Mouse (Mus musculus) erythroblast, embryonic 14.5 days (primary cell): ENCODE results near the gene Itga9. TPM values are rescaled to one million over a fixed set of nuclear protein-coding genes. Genes with fewer than 3 reads are reported as not detected.

ENCODE experiments used
- H3K27me3 ChIP-seq: 2 replicates; pipeline ENCODE4 v1.6.1; 2012; ENCODE audit warnings: inconsistent platforms; ENCODE audit not compliant: control insufficient read depth
- H3K36me3 ChIP-seq: 2 replicates; pipeline ENCODE4 v1.6.1; 2012; ENCODE audit warnings: mild to moderate bottlenecking, inconsistent platforms; ENCODE audit not compliant: control insufficient read depth
- H3K4me1 ChIP-seq: 2 replicates; pipeline ENCODE4 v1.6.1; 2012; ENCODE audit warnings: inconsistent platforms; ENCODE audit not compliant: control insufficient read depth
- H3K4me3 ChIP-seq: replicated peaks from 2 replicates; pipeline ENCODE3; 2012; ENCODE audit warnings: moderate library complexity, mild to moderate bottlenecking, inconsistent platforms
- H3K9me3 ChIP-seq: 2 replicates; pipeline ENCODE4 v1.6.1; 2012; ENCODE audit warnings: low read length, inconsistent platforms, mixed read lengths; ENCODE audit not compliant: control insufficient read depth
- GATA1 ChIP-seq: IDR thresholded peaks from 2 replicates; pipeline ENCODE4 v1.6.1; 2012; ENCODE audit warnings: low read length, inconsistent platforms, mixed read lengths
- TAL1 ChIP-seq: IDR thresholded peaks from 3 replicates; pipeline ENCODE4 v1.6.1; 2012; ENCODE audit warnings: low read length, inconsistent platforms, mixed read lengths
- polyA plus RNA-seq: library from polyadenylated mRNA; stranded (reverse); fragments of >175 nt; gene quantifications from 2 replicates; pipeline ENCODE4 v1.2.3, GENCODE M21; 2012

Gene Itga9
- polyA plus RNA-seq, 1 experiment: under 0.01 TPM

DNA sequence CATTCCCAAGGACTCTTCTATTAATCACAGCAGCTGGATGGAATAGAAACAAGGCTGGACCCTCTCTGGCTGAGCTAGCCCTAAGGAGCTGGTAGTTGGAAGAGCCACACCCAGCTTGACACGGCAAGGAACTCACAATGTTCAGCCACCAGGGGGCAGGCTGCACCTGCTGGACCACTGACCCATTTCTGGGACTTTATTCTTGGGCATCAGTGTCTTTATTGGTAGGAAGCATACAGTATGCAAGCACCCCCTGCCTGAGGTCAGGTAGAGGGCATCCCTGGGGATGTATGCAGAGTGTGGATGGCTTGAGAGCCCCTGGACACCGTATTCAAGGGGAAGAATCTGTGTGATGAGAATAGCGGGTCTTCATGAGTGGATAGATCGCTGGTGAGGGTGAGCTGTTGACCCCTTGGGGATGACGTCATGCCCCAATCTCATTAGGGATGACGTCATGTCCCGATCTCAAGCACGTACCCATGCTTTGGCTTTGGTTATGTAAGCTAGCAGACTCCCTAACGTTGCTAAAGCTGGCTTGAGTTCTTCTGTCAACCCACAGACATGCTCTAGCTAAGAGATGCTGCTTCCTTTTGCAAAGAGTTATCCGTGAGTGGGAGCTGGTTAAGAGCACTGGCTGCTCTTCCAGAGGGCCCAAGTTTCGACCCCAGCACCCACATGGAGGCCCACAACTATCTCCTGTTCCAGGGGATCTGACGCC is 314.5 kb downstream of the Itga9 start:
- Histone ChIP-seq H3K27me3 (peaks cover 10% of the 10 kb centered on the region), H3K4me1 (peaks cover 16% of the 10 kb centered on the region), H3K9me3 (no peaks in the 10 kb centered on the region), H3K4me3 (no peak overlapping the region), H3K36me3 (no peaks in the 10 kb centered on the region)
- no peak for TF ChIP-seq GATA1

DNA sequence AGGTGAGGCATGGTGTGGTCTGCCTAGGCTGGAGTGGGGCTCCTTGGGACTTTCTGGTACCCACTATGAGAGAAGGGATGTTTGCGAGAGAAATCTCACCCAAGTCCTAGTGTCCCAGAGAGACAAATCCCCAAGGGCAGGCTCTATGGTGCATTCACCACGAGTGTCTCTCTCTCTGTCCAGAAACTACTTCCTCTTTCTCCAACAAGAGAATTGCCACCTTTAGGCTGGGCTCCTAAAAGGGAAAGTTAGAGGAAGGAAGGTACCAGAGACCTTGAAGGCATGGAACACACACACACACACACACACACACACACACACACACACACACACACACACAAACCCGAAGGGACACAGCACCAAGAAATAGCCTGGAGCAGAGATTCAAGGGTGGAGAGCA is 315.4 kb downstream of the Itga9 start:
- TF ChIP-seq TAL1 (no peak), GATA1 (no peak)
- H3K36me3 ChIP-seq: no peaks in the 10 kb centered on the region
- H3K27me3 ChIP-seq: peaks cover 13% of the 10 kb centered on the region
- no peak overlapping the region for H3K4me3 ChIP-seq
- H3K4me1 ChIP-seq: peaks cover 21% of the 10 kb centered on the region
- H3K9me3 ChIP-seq: no peaks in the 10 kb centered on the region

DNA sequence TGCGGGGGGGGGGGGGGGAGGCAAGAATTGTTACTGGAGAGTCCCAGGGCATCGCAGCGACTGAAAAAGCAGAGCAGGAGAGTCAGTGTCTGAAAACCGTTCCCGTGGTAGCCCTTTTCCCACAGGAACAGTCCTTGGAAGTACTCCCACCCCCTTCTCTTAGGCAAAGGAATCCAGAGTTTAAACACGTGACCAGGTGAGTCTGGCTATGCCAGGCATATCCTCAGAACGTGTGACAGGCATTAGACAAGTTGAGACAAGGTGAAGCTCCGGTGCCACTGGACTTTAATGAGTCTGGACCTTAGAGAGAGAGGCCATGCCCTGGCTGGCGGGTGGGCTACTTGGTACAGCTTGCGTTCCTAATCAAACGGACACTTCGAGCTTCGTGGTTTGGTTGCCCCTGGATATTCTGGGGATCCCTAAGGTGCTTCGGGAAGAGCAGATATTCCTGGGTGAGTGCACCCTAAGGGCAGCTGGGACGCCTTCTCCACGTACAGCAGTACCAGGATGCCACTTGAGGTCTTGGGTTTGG is 318.1 kb downstream of the Itga9 start:
- Histone ChIP-seq H3K36me3 (peaks cover 2% of the 10 kb centered on the region), H3K4me3 (peak overlapping the region; percentile 79), H3K4me1 (peaks cover 37% of the 10 kb centered on the region), H3K9me3 (no peaks in the 10 kb centered on the region), H3K27me3 (peaks cover 16% of the 10 kb centered on the region)
- no peak for TF ChIP-seq GATA1
- no peak for TF ChIP-seq TAL1

DNA sequence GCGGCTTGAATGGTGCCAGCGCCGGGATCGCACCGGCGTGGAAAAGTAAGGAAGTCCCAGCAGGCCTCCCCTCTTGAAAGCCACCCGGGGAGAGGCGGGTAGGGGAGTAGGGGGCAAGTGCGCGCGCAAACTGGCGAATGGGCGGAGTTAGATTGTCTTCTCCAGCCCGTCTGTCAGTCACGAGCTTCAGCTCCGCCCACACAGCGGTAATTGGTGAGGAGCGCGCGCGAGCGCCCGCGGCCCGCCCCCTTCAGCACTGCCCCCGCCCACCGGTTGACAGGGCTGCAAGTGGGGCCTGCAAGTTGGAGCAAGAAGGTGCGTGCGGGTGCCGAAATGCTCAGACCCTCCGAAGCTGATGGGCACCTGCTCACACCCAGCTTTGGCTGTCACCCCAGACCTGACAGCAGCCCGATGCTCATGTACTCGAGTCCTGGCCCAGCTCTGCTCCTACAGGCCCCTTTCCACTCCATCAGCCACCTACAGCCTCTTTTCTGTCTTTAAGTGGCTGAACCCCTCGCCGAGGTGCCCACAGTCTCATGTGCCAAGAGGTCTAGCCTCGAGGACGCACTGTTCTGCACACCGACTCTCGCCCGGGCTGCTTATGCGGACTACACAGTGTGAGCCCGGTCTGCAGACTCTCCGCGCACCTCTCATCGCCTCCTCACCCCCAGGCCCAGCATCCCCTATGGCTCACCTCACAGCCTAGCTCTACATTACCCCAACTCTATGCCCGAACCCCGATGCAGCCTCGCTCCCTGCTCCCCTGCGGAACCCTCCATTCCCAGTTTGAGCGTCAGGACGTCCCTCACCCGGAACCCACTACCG is 319.0 kb downstream of the Itga9 start:
- peak overlapping the region; percentile 79 for H3K4me3 ChIP-seq
- TF ChIP-seq GATA1 (no peak), TAL1 (no peak)
- peaks cover 2% of the 10 kb centered on the region for H3K36me3 ChIP-seq
- H3K27me3 ChIP-seq: peaks cover 16% of the 10 kb centered on the region
- peaks cover 37% of the 10 kb centered on the region for H3K4me1 ChIP-seq
- H3K9me3 ChIP-seq: no peaks in the 10 kb centered on the region

DNA sequence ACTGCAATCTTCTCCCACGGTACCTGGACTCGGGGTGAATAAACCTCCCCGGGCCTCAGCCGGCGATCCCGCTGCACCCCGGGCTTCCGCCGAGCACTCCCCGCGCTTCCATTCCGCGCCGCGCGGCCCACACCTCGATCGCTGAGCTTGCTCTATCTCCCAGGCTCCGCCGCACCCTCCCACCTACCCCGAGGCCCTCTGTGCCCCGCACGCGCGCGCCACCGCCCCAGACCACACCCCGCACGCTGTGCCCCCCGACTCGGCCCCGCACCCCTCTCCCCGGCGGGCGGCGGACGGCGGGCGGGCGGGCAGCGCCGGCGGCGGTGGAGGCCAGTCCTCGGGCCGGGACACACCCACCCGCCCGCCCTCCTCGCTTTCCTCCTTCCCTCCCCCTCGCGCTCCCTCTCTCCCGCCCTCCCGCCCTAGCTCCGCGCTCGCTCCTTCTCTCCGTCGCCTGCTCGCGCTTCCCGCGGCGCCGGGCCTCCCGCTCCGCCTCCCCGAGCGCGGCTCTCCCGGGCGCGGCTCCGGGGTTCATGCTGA is 319.7 kb downstream of the Itga9 start, which contains the start of gene Ctdspl:
Gene Ctdspl, plus strand, starts transcription at position 343 of the 540 bp plus-strand sequence.
- H3K9me3 ChIP-seq: no peaks in the 10 kb centered on the region
- TF ChIP-seq TAL1 (no peak), GATA1 (no peak)
- peaks cover 16% of the 10 kb centered on the region for H3K27me3 ChIP-seq
- H3K36me3 ChIP-seq: peaks cover 5% of the 10 kb centered on the region
- H3K4me1 ChIP-seq: peaks cover 37% of the 10 kb centered on the region
- H3K4me3 ChIP-seq: peak within 1 kb of the TSS; percentile 79

DNA sequence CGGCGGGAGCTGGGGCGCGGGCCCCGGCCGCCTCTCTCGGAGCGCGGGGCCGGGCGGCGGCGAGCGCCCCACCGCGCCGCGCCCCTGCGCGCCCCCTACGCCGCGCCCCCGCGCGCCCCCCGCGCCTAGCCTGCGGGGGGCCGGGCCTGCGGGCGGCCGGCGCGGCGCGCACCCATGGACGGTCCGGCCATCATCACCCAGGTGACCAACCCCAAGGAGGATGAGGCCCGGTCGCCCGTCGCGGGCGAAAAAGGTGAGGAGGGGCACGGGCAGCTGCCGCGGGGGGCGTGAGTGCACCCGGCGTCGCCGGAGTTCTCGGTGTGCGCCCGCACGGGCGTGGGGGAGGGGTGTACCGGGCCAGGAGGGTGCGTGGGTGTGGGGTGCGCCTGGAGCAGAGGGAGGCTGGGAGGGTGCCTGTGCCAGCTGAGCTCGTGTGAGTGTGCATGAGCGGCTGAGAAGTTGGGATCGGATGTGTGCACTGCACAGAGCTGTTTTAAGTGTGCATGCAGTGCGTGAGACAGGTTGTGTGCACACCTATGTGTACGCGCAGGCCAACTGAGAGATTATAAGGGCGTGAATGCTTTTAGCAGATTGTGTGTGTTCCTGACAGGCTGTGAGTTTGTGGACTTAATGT is 320.3 kb downstream of the Itga9 start:
- TF ChIP-seq GATA1: no peak
- H3K4me3 ChIP-seq: peak overlapping the region; percentile 79
- peaks cover 5% of the 10 kb centered on the region for H3K36me3 ChIP-seq
- peaks cover 37% of the 10 kb centered on the region for H3K4me1 ChIP-seq
- peaks cover 16% of the 10 kb centered on the region for H3K27me3 ChIP-seq
- H3K9me3 ChIP-seq: no peaks in the 10 kb centered on the region

DNA sequence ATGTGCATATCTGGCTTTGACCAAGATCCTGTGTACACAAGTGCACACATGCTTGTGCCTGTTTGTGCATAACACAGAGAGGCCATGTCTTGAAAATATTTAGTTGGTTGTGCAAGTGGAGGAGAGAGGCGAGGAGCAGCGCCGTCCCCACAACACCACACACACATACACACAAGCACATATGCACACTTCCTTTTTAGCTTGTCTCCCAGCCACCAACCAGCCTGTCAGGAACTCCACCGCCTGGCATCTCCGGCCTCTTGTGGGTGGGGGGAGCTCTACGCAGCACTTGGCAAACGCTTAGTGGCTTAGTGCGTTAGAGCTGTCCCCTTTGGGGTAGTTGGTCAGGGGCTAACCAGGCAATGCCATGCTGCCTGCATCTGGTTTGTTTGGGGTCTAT is 321.0 kb downstream of the Itga9 start:
- H3K4me3 ChIP-seq: peak overlapping the region; percentile 79
- H3K4me1 ChIP-seq: peaks cover 37% of the 10 kb centered on the region
- peaks cover 5% of the 10 kb centered on the region for H3K36me3 ChIP-seq
- peaks cover 14% of the 10 kb centered on the region for H3K27me3 ChIP-seq
- TF ChIP-seq GATA1 (no peak), TAL1 (no peak)
- no peaks in the 10 kb centered on the region for H3K9me3 ChIP-seq

DNA sequence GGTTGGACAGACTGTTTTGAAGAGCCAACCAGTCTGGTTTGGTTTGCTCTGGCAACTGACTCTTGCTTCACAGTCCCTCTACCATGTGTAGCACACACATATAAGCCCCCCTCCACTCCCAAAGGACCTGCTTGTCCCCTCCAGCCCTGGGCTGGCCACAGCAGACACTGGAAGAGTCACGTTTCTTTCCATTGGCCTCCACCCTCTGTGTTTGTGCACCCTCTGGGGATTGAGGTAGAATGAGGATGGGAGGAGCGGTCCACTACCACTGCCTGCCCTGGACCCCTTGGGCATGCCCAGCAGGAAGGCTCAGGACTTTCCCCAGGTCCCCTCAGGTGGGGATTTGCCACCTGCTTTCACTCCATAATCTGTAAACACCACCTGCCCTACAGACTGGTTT is 321.5 kb downstream of the Itga9 start:
- H3K4me1 ChIP-seq: peaks cover 37% of the 10 kb centered on the region
- no peaks in the 10 kb centered on the region for H3K9me3 ChIP-seq
- peaks cover 12% of the 10 kb centered on the region for H3K27me3 ChIP-seq
- peak overlapping the region; percentile 79 for H3K4me3 ChIP-seq
- peaks cover 5% of the 10 kb centered on the region for H3K36me3 ChIP-seq
- no peak for TF ChIP-seq GATA1
- TF ChIP-seq TAL1: no peak

DNA sequence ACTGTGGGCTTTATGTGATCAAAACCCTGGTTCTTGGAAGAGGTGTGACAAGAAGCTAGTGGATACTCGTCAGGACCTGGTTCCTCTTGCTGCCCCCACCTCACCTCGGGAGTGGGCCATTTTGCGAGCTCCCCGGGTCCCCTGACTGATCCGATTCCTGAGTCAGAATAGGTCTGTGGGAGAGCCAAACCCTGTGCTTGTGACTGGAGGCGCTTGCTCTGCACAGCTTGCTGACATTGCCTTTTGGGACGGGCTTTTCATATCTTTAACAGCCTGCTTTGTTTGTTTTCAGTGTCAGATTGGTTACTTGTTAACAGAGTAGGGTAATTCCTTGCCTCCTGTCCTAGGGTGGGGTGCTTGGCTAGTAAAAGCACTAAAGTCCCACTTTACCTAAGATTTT is 322.2 kb downstream of the Itga9 start:
- H3K36me3 ChIP-seq: peaks cover 5% of the 10 kb centered on the region
- TF ChIP-seq TAL1 (no peak), GATA1 (no peak)
- no peaks in the 10 kb centered on the region for H3K9me3 ChIP-seq
- no peak overlapping the region for H3K4me3 ChIP-seq
- peaks cover 12% of the 10 kb centered on the region for H3K27me3 ChIP-seq
- H3K4me1 ChIP-seq: peaks cover 37% of the 10 kb centered on the region
